Mouse (Mus musculus) liver, adult 2 months (tissue): ENCODE results near the gene Cab39l. TPM values are rescaled to one million over a fixed set of nuclear protein-coding genes. Genes with fewer than 3 reads are reported as not detected.
A peak's percentile ranks its signal among the peaks of the same experiment; 100 is the strongest.

Source experiments
- DNase-seq: peaks from one replicate; pipeline ENCODE4 v3.0.0-alpha.2; 2011; ENCODE audit warnings: low read depth, low spot score; ENCODE audit errors: extremely low read depth
- H3K27ac ChIP-seq: fragments of 200-500 bp; replicated peaks from 2 replicates; pipeline ENCODE4 v1.5.1; 2012; ENCODE audit warnings: low read depth, mild to moderate bottlenecking, control low read depth, inconsistent platforms, low read length; ENCODE audit not compliant: insufficient read depth
- H3K27me3 ChIP-seq: fragments of 200-500 bp; 2 replicates; pipeline ENCODE4 v1.6.1; 2012; ENCODE audit warnings: mild to moderate bottlenecking, moderate library complexity, low read length, inconsistent platforms; ENCODE audit not compliant: control insufficient read depth, insufficient read depth
- H3K36me3 ChIP-seq: fragments of 200-500 bp; 2 replicates; pipeline ENCODE4 v1.6.1; 2012; ENCODE audit warnings: low read length, inconsistent platforms; ENCODE audit not compliant: control insufficient read depth, insufficient read depth
- H3K4me1 ChIP-seq: fragments of 200-500 bp; 2 replicates; pipeline ENCODE4 v1.6.1; 2011; ENCODE audit warnings: low read length; ENCODE audit not compliant: control insufficient read depth, insufficient read depth
- H3K4me3 ChIP-seq: fragments of 200-500 bp; 2 replicates; pipeline ENCODE4 v1.5.1; 2011; ENCODE audit warnings: low read depth, mild to moderate bottlenecking, control low read depth, low read length, moderate library complexity; ENCODE audit not compliant: insufficient read depth
- H3K79me2 ChIP-seq: fragments of 200-500 bp; 2 replicates; pipeline ENCODE4 v1.6.1; 2012; ENCODE audit warnings: inconsistent platforms, mild to moderate bottlenecking, low read length, moderate library complexity; ENCODE audit not compliant: control insufficient read depth, insufficient read depth
- H3K9ac ChIP-seq: fragments of 200-500 bp; 2 replicates; pipeline ENCODE4 v1.6.1; 2012; ENCODE audit warnings: low read depth, mild to moderate bottlenecking, control low read depth, inconsistent platforms, low read length
- CTCF ChIP-seq: fragments of 200-500 bp; IDR thresholded peaks from 2 replicates; pipeline ENCODE4 v1.5.1; 2011; ENCODE audit warnings: low read depth, low read length, control low read depth
- POLR2A ChIP-seq: fragments of 200-500 bp; IDR thresholded peaks from 2 replicates; pipeline ENCODE4 v1.6.1; 2011; ENCODE audit warnings: low read length, control low read depth; ENCODE audit not compliant: insufficient read depth; ENCODE audit errors: extremely low read depth
- WGBS: fragments of 180-500 bp; shearing (Covaris S2); methylation state at CpG from one replicate; pipeline ENCODE4 v1.1.7; 2018; 5-methylcytosine and 5-hydroxymethylcytosine counted together
- polyA plus RNA-seq: library from polyadenylated mRNA; depleted of rRNA; stranded (reverse); fragments of >200 nt; gene quantifications from 2 replicates; pipeline ENCODE4 v1.2.3, GENCODE M21; 2012
- total RNA-seq: library from RNA; depleted of rRNA; stranded (reverse); fragments of >200 nt; gene quantifications from 2 replicates; pipeline ENCODE4 v1.2.3, GENCODE M21; 2014

Gene Cab39l
- total and polyA plus RNA-seq, 2 experiments: 13.6 to 47.6 TPM

- H3K79me2 ChIP-seq: 0 out of 2 replicates have a peak, but pooled peaks cover 4% of the 10 kb centered on the region
- no peaks in the 10 kb centered on the region for H3K27me3 ChIP-seq
- peak overlapping the region; percentile 57; the same call in 1 of the 2 replicates for H3K9ac ChIP-seq
- 26% methylated on average over 11 of the region's 11 CpGs for WGBS
- DNase-seq: peak; percentile 89
- H3K4me3 ChIP-seq: peak overlapping the region; percentile 11; the same call in 1 of the 2 replicates
- TF ChIP-seq CTCF (no peak), POLR2A (no peak)
- peak overlapping the region; percentile 95 for H3K27ac ChIP-seq
- H3K4me1 ChIP-seq: peaks cover 17% of the 10 kb centered on the region
- peaks cover 13% of the 10 kb centered on the region for H3K36me3 ChIP-seq
These were observed 17.7 kb upstream of the Cab39l start for GRCm38 (mm10) chr14:59422912-59423663.

GRCm38 (mm10) chr14:59430556-59430955 is 10.2 kb upstream of the Cab39l start:
- Histone ChIP-seq H3K27me3 (no peaks in the 10 kb centered on the region), H3K4me1 (peaks cover 12% of the 10 kb centered on the region), H3K27ac (peak overlapping the region; percentile 55; the same call in 1 of the 2 replicates), H3K79me2 (peaks cover 19% of the 10 kb centered on the region; the same call in 1 of the 2 replicates), H3K9ac (no peak overlapping the region), H3K4me3 (no peak overlapping the region), H3K36me3 (peaks cover 3% of the 10 kb centered on the region; the same call in 1 of the 2 replicates)
- WGBS: 29% methylated on average over 1 of the region's 1 CpGs
- DNase-seq: peak; percentile 72
- TF ChIP-seq CTCF (no peak), POLR2A (no peak)

GRCm38 (mm10) chr14:59433902-59434301 is 6.9 kb upstream of the Cab39l start:
- 78% methylated on average over 2 of the region's 2 CpGs for WGBS
- H3K36me3 ChIP-seq: peaks cover 9% of the 10 kb centered on the region
- H3K27me3 ChIP-seq: no peaks in the 10 kb centered on the region
- no peak overlapping the region for H3K27ac ChIP-seq
- TF ChIP-seq POLR2A: no peak
- TF ChIP-seq CTCF: no peak
- H3K9ac ChIP-seq: no peak overlapping the region
- no peak overlapping the region for H3K4me3 ChIP-seq
- no peak for DNase-seq
- H3K79me2 ChIP-seq: peaks cover 21% of the 10 kb centered on the region; the same call in 1 of the 2 replicates
- H3K4me1 ChIP-seq: peaks cover 11% of the 10 kb centered on the region

GRCm38 (mm10) chr14:59435206-59435605 is 5.6 kb upstream of the Cab39l start:
- no peak overlapping the region for H3K27ac ChIP-seq
- peaks cover 17% of the 10 kb centered on the region; the same call in 1 of the 2 replicates for H3K79me2 ChIP-seq
- no peak overlapping the region for H3K4me3 ChIP-seq
- DNase-seq: no peak
- no peak overlapping the region for H3K9ac ChIP-seq
- H3K4me1 ChIP-seq: peaks cover 9% of the 10 kb centered on the region; the same call in 1 of the 2 replicates
- TF ChIP-seq POLR2A: no peak
- no peak for TF ChIP-seq CTCF
- no peaks in the 10 kb centered on the region for H3K27me3 ChIP-seq
- H3K36me3 ChIP-seq: peaks cover 9% of the 10 kb centered on the region

GRCm38 (mm10) chr14:59437398-59437797 is 3.4 kb upstream of the Cab39l start:
- Histone ChIP-seq H3K4me1 (peaks cover 6% of the 10 kb centered on the region; the same call in 1 of the 2 replicates), H3K4me3 (no peak overlapping the region), H3K36me3 (peaks cover 7% of the 10 kb centered on the region), H3K79me2 (peaks cover 14% of the 10 kb centered on the region; the same call in 1 of the 2 replicates), H3K27me3 (no peaks in the 10 kb centered on the region), H3K9ac (no peak overlapping the region), H3K27ac (no peak overlapping the region)
- 96% methylated on average over 3 of the region's 3 CpGs for WGBS
- TF ChIP-seq CTCF (no peak), POLR2A (no peak)
- no peak for DNase-seq

GRCm38 (mm10) chr14:59438505-59438904 is 2.3 kb upstream of the Cab39l start:
- DNase-seq: no peak
- no peak overlapping the region for H3K4me3 ChIP-seq
- 75% methylated on average over 2 of the region's 2 CpGs for WGBS
- H3K9ac ChIP-seq: no peak overlapping the region
- peaks cover 14% of the 10 kb centered on the region; the same call in 1 of the 2 replicates for H3K79me2 ChIP-seq
- H3K27me3 ChIP-seq: no peaks in the 10 kb centered on the region
- no peak for TF ChIP-seq POLR2A
- peaks cover 13% of the 10 kb centered on the region for H3K4me1 ChIP-seq
- peaks cover 7% of the 10 kb centered on the region for H3K36me3 ChIP-seq
- no peak overlapping the region for H3K27ac ChIP-seq
